Mouse (Mus musculus) E14TG2a.4 (cell line): ENCODE results near the gene Polr2a.

Experiments
- CTCF ChIP-seq: conservative IDR thresholded peaks from 2 replicates; pipeline ENCODE4 v1.5.1; 2014; ENCODE audit warnings: low read length
- NANOG ChIP-seq: IDR thresholded peaks from 2 replicates; pipeline ENCODE4 v1.6.1; 2014; ENCODE audit warnings: borderline replicate concordance, low read length, mixed read lengths
- POU5F1 ChIP-seq: IDR thresholded peaks from 2 replicates; pipeline ENCODE4 v1.6.1; 2014; ENCODE audit warnings: low read length, borderline replicate concordance

DNA sequence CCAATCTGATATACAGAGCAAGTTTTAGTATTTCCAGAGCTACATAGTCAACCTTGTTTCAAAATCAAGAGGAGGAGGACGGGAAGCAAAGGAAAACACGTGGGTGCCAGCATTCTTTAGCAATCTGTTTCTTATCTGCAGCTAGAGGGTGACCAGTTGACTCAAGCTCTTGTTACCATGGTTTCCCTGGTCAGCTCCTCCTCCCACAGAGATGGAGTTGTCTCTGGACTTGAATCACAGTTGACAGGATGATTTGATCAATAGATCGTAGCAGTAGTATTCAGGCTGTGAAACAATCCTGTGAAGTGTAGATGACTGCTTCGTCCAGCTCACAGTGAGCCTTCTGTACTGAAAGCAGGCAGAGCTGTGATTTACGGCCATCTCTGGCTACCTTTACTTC lies 42.5 kb downstream of the Polr2a start:
- no peak for TF ChIP-seq CTCF
- no peak for TF ChIP-seq POU5F1
- no peak for TF ChIP-seq NANOG
